Mouse (Mus musculus): Measurements from ENCODE around the gene Lrrn2.
A peak's percentile ranks its signal among the peaks of the same experiment; 100 is the strongest.
"Not testable (repeated sequence)": the region's sequence is repeated elsewhere in the genome, so short reads cannot be mapped to it uniquely, and the experiment has no call there.

Gene Lrrn2

GRCm38 (mm10) chr1:132932421-132932820, 52.3 kb downstream of the Lrrn2 start:
- DNase-seq = no peak

- DNase-seq = no peak
These were observed 54.8 kb downstream of the Lrrn2 start for GRCm38 (mm10) chr1:132934856-132935255.

- DNase-seq = no peak
These were observed 57.4 kb downstream of the Lrrn2 start for GRCm38 (mm10) chr1:132937296-132938030.

DNA sequence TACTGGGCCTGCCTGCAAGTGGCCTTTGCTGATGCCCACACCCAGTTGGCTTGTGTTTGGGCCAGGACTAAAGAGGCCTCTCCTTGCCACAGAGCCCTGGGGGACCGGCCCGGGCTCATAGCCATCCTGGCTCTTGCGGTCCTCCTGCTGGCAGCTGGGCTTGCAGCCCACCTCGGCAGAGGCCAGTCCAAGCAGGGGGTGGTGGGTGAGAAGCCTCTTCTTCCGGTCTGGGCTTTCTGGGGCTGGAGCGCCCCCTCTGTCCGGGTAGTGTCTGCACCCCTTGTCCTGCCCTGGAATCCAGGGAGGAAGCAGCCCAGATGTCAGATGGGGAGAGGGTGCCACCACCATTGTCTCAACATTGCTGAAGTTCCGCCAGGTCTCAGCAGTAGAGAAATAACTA, 58.9 kb downstream of the Lrrn2 start:
- no peak for DNase-seq

DNA sequence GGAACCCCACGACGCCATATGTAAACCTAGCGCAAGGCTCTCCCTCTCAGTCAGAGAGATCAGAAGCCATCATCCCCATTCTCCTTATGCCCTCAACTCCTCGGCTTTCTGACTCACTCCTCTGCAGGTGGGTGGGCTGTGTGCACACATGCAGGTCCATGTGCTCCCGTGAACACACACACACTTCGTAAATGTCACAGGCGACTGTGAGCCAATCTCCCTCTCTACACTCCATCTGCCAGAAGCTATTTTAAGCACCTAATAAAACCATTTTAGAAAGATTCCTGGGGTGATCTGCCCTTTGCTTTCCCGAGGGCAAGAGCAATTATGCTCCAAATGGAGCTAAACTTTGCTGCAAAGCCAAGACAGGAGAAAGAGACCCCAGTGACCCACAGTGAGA, 65.8 kb downstream of the Lrrn2 start:
- DNase-seq = no peak

GRCm38 (mm10) chr1:132947811-132948210, 67.7 kb downstream of the Lrrn2 start:
- DNase-seq = no peak

GRCm38 (mm10) chr1:132956809-132957208, 76.7 kb downstream of the Lrrn2 start:
- no peak for DNase-seq

DNA sequence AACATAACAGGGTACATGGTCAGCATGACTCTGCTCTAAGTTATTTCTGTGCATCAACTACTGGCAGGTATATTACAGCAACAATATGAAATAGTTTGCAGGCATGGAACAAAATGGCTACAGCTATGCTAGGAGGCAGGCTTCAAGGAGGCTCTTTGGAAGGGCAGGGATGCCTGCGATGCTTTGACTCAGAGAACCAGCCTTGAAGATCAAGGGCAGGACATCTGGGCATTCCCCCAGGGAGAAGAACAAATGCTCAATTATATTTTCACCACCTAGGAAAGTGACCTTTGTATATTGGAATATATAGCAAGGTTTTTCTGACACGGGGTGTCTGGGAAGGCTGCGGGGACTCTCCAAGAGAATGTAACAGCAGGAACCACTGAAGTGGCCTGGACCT, 81.7 kb downstream of the Lrrn2 start:
- DNase-seq = no peak

DNA sequence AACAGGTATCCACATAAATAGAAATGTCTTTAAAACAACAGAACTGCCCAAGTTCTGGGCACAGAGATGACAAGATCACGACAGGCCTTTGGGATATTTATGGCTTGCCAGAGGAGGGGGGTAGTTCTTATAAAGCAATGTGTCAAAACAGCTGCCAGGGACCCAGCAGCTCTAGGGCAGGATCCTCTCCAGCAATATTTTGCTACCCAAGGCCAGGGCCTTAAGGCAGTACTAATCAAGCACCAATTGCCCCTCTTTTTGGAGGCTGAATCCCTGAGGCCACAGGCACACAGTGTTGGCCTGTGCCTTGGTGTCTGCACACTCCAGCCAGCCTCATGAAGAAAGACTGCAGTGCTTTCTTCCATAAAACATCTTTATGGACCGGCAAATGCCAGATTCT, 84.0 kb downstream of the Lrrn2 start:
- DNase-seq = no peak

DNA sequence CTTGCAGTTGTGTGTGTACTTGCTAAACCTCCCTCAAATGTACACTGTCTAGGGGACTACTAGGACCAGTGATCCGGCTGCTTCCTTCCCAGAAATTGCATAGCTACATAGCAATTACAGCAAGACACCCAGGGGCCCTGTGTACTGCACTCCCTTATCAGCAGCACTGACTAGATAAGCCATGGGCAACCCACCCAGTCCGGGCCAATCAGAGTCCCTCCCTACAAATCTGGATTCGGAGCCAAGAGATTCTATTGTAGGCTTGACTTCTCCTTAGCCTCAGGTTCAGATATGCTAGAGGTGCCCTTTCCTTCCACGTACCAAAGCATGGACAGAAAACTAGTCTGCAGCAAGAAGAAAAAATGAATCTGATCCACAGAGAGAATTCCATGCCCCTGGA, 84.6 kb downstream of the Lrrn2 start:
- no peak for DNase-seq

GRCm38 (mm10) chr1:132968659-132969058, 88.6 kb downstream of the Lrrn2 start:
- peak; percentile 53 for DNase-seq

DNA sequence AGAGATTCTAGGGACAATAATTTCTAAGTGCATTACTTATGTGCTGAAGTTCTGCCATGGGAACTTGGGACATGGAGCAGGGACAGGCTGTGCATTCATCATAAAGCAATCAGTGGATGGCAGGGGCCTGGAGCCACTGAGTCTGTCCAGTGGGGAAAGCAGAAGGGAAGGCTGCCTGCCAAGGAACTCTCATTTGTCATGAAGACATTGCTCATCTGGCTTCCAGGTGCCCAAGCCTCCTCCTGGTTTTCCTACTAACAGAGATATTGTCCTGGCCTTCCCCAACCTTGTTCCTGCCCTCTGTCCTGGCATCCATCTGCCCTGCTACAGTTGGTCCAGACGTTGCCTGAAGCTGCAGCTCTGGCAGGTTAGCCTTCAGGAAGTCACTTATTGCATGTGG, 97.3 kb downstream of the Lrrn2 start:
- no peak for DNase-seq

DNA sequence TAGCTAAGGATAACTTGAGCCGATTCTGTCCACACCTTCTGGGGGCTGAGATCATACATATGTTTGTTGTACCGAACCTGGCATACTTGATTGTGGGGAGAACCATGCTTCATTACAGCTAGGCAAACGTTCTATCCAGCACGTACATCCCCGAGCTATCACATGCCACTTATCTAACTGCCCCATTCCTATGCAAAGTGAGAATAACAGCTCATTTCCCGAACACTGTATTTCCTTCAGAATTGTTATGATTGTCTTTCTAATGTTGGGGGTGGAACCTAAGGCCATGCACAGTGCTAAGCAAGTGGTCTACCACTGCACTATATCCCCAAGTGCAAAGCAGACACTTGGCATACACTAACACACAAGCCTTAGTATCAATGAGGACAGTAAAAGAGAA, 101.2 kb downstream of the Lrrn2 start:
- DNase-seq = no peak

GRCm38 (mm10) chr1:132982728-132983127, 102.7 kb downstream of the Lrrn2 start:
- DNase-seq = peak; percentile 36

GRCm38 (mm10) chr1:132988556-132989459, 108.7 kb downstream of the Lrrn2 start:
- not testable (repeated sequence) for DNase-seq

Data from kidney, postnatal 14 days (tissue).